Mouse (Mus musculus) spleen, adult 12 weeks (tissue): ENCODE results near the gene Supt16.

Source experiments
- DNase-seq: peaks from one replicate; pipeline ENCODE4 v3.0.0; 2022; ENCODE audit warnings: low spot score

Supt16 gene

GRCm38 (mm10) chr14:52144165-52144564, 53.1 kb downstream of the Supt16 start:
- no peak for DNase-seq

GRCm38 (mm10) chr14:52141445-52142127, 55.6 kb downstream of the Supt16 start:
- no peak for DNase-seq

- DNase-seq, result no peak
Measured at GRCm38 (mm10) chr14:52140577-52141444, 56.4 kb downstream of the Supt16 start.

GRCm38 (mm10) chr14:52133584-52133983, 63.6 kb downstream of the Supt16 start:
- DNase-seq, result no peak

GRCm38 (mm10) chr14:52124636-52125035, 72.6 kb downstream of the Supt16 start:
- DNase-seq, result no peak

- DNase-seq, result peak; percentile 39
Measured at GRCm38 (mm10) chr14:52123918-52124317, 73.3 kb downstream of the Supt16 start.

- DNase-seq, result no peak
Measured at GRCm38 (mm10) chr14:52120169-52120568, 77.0 kb downstream of the Supt16 start.

- DNase-seq, result no peak
Measured at GRCm38 (mm10) chr14:52118823-52119608, 78.2 kb downstream of the Supt16 start.

- no peak for DNase-seq
Measured at GRCm38 (mm10) chr14:52118456-52118822, 78.8 kb downstream of the Supt16 start.

- no peak for DNase-seq
Measured at GRCm38 (mm10) chr14:52117241-52117640, 80.0 kb downstream of the Supt16 start.

GRCm38 (mm10) chr14:52114101-52114500, 83.1 kb downstream of the Supt16 start:
- no peak for DNase-seq
